Mouse (Mus musculus): ENCODE measurements around the gene Lars2. TPM values are rescaled to one million over a fixed set of nuclear protein-coding genes. Genes with fewer than 3 reads are reported as not detected.
A peak's percentile ranks its signal among the peaks of the same experiment; 100 is the strongest.

The Lars2 gene
- polyA plus RNA-seq, 1 experiment, result 25.0 TPM

DNA sequence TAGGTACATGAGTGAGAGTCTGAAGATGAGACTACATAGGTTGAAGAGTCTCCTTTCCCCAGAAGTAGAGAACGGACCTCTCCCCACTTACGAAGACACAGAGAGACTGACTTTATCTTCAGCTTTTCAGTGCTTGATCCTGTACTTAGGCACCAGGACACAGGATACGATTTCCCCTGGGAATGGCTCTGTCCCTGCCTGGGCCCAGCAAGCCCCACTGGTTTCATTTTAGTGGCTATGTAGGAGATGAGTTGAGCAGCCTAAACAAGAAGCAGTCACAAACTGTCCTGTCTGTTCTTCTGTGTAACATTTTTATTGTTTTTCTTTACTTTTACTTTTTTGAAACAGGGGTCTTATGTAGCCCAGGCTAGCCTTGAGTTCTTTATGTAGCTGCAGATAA lies 118.1 kb downstream of the Lars2 start:
- H3K36me3 ChIP-seq (replicated peaks; ENCODE audit: low read length), result peaks cover 87% of the 10 kb centered on the region
- H3K4me1 ChIP-seq, result peaks cover 90% of the 10 kb centered on the region
- TF ChIP-seq FLI1 (IDR thresholded peaks at IDR 0.05; ENCODE audit: low read length), result no peak
- TF ChIP-seq GATA1 (IDR thresholded peaks at IDR 0.05; ENCODE audit: borderline replicate concordance, low read length), result no peak

GRCm38 (mm10) chr9:123485561-123485960 lies 118.8 kb downstream of the Lars2 start:
- Histone ChIP-seq H3K9me3 (no peaks in the 10 kb centered on the region), H3K4me1 (peaks cover 90% of the 10 kb centered on the region), H3K4me3 (replicated peaks) (no peak overlapping the region), H3K36me3 (replicated peaks; ENCODE audit: low read length) (peaks cover 81% of the 10 kb centered on the region), H3K27me3 (replicated peaks) (no peaks in the 10 kb centered on the region)
- TF ChIP-seq FLI1 (IDR thresholded peaks at IDR 0.05; ENCODE audit: low read length) (no peak), GATA1 (IDR thresholded peaks at IDR 0.05; ENCODE audit: borderline replicate concordance, low read length) (no peak)

More for the DNA sequence above, 118.1 kb downstream of the Lars2 start:
- Histone ChIP-seq H3K9me3 (no peaks in the 10 kb centered on the region), H3K27me3 (replicated peaks) (no peaks in the 10 kb centered on the region), H3K4me3 (replicated peaks) (no peak overlapping the region)

- no peaks in the 10 kb centered on the region for H3K9me3 ChIP-seq
- H3K4me1 ChIP-seq, result peaks cover 90% of the 10 kb centered on the region
- TF ChIP-seq FLI1 (IDR thresholded peaks at IDR 0.05; ENCODE audit: low read length), result no peak
- TF ChIP-seq GATA1 (IDR thresholded peaks at IDR 0.05; ENCODE audit: borderline replicate concordance, low read length), result no peak
- no peaks in the 10 kb centered on the region for H3K27me3 ChIP-seq (replicated peaks)
- H3K36me3 ChIP-seq (replicated peaks; ENCODE audit: low read length), result peaks cover 71% of the 10 kb centered on the region
- peak overlapping the region; percentile 21 for H3K4me3 ChIP-seq (replicated peaks)
Observed at GRCm38 (mm10) chr9:123486635-123487034, 119.9 kb downstream of the Lars2 start.

DNA sequence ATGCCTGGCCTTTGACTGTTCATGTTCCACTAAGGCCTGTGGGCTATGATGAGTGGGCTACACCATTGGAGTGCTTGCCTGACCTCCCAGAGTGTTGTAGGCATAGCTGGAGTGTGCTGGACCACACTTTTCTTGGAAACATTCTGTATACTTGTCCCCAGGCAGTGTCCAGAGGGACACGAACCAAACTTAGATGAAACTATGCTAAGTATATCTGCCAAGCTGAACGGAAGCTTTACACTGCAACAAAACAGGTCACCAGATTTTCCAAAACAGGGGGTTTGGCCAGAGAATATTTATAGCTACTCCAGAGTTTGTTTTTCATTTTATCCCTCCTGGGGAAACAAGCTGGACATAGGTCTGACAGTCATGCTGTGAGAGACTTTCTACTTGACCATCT lies 122.3 kb downstream of the Lars2 start:
- no peak for TF ChIP-seq FLI1 (IDR thresholded peaks at IDR 0.05; ENCODE audit: low read length)
- no peak for TF ChIP-seq GATA1 (IDR thresholded peaks at IDR 0.05; ENCODE audit: borderline replicate concordance, low read length)
- H3K27me3 ChIP-seq (replicated peaks), result no peaks in the 10 kb centered on the region
- peaks cover 60% of the 10 kb centered on the region for H3K36me3 ChIP-seq (replicated peaks; ENCODE audit: low read length)
- no peaks in the 10 kb centered on the region for H3K9me3 ChIP-seq
- peaks cover 90% of the 10 kb centered on the region for H3K4me1 ChIP-seq
- no peak overlapping the region for H3K4me3 ChIP-seq (replicated peaks)

DNA sequence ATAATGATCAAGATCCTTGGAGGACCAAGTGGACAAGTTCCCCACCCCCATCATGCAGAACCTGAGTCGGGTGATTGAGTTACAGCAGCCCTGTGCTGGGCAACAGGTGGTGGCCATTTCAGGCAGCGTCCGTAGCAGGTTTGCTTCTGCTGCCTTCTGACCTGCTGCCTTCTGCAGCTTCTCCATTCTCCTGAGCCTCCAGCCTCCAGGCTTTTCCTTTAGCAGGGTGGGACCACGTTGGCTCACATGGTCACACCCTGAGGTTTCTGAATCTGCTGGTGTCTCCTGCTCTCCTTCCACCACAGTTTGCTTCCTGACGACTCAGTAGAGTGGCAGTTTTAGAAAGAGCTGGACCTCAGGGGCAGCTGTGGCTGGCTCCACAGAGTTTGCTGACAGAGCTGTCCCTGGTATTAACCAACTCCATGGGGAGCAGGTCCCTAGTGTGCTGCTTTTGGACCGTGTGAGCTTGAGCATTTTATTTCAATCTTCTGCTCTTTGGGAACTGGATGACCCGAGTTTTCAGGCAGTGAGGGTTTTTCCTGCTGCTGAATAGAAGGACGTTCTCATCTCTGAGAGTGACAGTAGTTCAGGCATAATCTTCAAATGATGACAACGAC lies 123.1 kb downstream of the Lars2 start:
- peak overlapping the region; percentile 57 for H3K4me3 ChIP-seq (replicated peaks)
- H3K36me3 ChIP-seq (replicated peaks; ENCODE audit: low read length), result peaks cover 54% of the 10 kb centered on the region
- no peaks in the 10 kb centered on the region for H3K27me3 ChIP-seq (replicated peaks)
- no peaks in the 10 kb centered on the region for H3K9me3 ChIP-seq
- TF ChIP-seq FLI1 (IDR thresholded peaks at IDR 0.05; ENCODE audit: low read length), result no peak
- TF ChIP-seq GATA1 (IDR thresholded peaks at IDR 0.05; ENCODE audit: borderline replicate concordance, low read length), result no peak
- peaks cover 85% of the 10 kb centered on the region for H3K4me1 ChIP-seq

- no peak overlapping the region for H3K4me3 ChIP-seq (replicated peaks)
- no peaks in the 10 kb centered on the region for H3K9me3 ChIP-seq
- TF ChIP-seq FLI1 (IDR thresholded peaks at IDR 0.05; ENCODE audit: low read length) (no peak), GATA1 (IDR thresholded peaks at IDR 0.05; ENCODE audit: borderline replicate concordance, low read length) (no peak)
- H3K27me3 ChIP-seq (replicated peaks), result no peaks in the 10 kb centered on the region
- peaks cover 80% of the 10 kb centered on the region for H3K4me1 ChIP-seq
- peaks cover 45% of the 10 kb centered on the region for H3K36me3 ChIP-seq (replicated peaks; ENCODE audit: low read length)
Observed at GRCm38 (mm10) chr9:123490930-123491329, 124.2 kb downstream of the Lars2 start.

DNA sequence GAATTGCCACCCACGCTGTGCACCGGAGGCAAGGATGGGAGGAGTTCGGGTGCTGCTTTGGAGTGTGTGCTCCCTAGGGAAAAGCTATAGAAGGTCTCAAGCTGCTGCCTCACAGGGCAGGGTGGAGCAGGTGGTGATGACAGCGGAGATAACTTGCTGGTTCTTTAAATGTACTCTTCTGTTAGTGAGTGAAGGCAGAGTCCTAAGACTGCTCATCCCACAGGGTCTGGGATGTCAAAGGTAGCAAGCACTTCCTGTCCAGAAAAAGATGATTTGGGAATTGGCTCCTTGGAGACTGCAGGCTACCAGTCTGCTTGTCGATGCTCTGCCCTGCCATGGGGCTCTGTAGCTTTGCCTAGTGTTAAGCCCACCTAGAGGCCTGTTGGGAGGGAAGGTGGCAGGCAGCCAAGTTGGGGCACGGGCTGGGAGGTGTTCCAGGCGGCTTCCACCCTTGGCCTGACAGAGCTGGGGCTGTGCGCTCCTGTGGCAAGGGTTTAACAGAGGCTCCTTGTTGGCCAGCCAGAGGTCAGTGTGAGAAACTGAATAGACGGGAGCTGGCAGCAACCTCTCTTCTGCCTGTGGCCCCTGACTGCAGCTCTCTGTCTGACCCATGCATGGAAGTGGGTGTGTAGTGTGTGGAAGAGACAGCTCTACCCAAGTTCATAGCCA lies 125.3 kb downstream of the Lars2 start:
- Histone ChIP-seq H3K27me3 (replicated peaks) (no peaks in the 10 kb centered on the region), H3K4me3 (replicated peaks) (no peak overlapping the region), H3K9me3 (no peaks in the 10 kb centered on the region), H3K36me3 (replicated peaks; ENCODE audit: low read length) (peaks cover 34% of the 10 kb centered on the region), H3K4me1 (peaks cover 73% of the 10 kb centered on the region)
- TF ChIP-seq FLI1 (IDR thresholded peaks at IDR 0.05; ENCODE audit: low read length), result no peak
- TF ChIP-seq GATA1 (IDR thresholded peaks at IDR 0.05; ENCODE audit: borderline replicate concordance, low read length), result no peak

DNA sequence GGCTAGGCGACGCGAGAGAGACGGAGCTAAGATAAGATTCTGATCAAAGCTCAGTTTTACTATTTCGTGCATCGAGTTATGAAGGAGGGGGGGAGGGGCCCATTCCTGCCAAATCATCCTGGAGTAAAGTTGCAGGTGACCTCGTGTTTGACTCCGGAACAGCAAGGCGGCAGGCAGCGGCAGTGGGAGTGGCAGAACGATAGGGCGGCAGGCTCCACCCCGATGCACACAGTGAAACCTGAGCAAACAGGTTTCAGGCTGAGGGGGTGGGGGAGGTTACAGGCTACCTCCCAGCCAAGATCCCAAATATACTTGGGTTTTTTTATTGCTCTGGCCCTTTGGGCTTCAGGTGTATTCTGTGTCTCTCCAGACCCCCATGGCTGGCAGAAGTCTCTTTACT lies 129.9 kb downstream of the Lars2 start:
- Histone ChIP-seq H3K4me1 (peaks cover 51% of the 10 kb centered on the region), H3K9me3 (no peaks in the 10 kb centered on the region), H3K4me3 (replicated peaks) (no peak overlapping the region), H3K36me3 (replicated peaks; ENCODE audit: low read length) (peaks cover 46% of the 10 kb centered on the region), H3K27me3 (replicated peaks) (peaks cover 5% of the 10 kb centered on the region)
- TF ChIP-seq GATA1 (IDR thresholded peaks at IDR 0.05; ENCODE audit: borderline replicate concordance, low read length) (no peak), FLI1 (IDR thresholded peaks at IDR 0.05; ENCODE audit: low read length) (no peak)

GRCm38 (mm10) chr9:123497906-123498305 lies 131.2 kb downstream of the Lars2 start:
- Histone ChIP-seq H3K27me3 (replicated peaks) (peaks cover 5% of the 10 kb centered on the region), H3K4me3 (replicated peaks) (peak overlapping the region; percentile 14), H3K4me1 (peaks cover 41% of the 10 kb centered on the region), H3K9me3 (no peaks in the 10 kb centered on the region), H3K36me3 (replicated peaks; ENCODE audit: low read length) (peaks cover 47% of the 10 kb centered on the region)
- TF ChIP-seq FLI1 (IDR thresholded peaks at IDR 0.05; ENCODE audit: low read length) (no peak), GATA1 (IDR thresholded peaks at IDR 0.05; ENCODE audit: borderline replicate concordance, low read length) (no peak)

GRCm38 (mm10) chr9:123500480-123500879 lies 133.8 kb downstream of the Lars2 start:
- Histone ChIP-seq H3K36me3 (replicated peaks; ENCODE audit: low read length) (peaks cover 68% of the 10 kb centered on the region), H3K4me3 (replicated peaks) (no peak overlapping the region), H3K9me3 (no peaks in the 10 kb centered on the region), H3K27me3 (replicated peaks) (peaks cover 5% of the 10 kb centered on the region), H3K4me1 (peaks cover 34% of the 10 kb centered on the region)
- no peak for TF ChIP-seq GATA1 (IDR thresholded peaks at IDR 0.05; ENCODE audit: borderline replicate concordance, low read length)
- TF ChIP-seq FLI1 (IDR thresholded peaks at IDR 0.05; ENCODE audit: low read length), result no peak

All from megakaryocyte, embryonic 14.5 days (primary cell).